Mouse (Mus musculus): ENCODE results near the gene Lcn11. TPM values are rescaled to one million over a fixed set of nuclear protein-coding genes. Genes with fewer than 3 reads are reported as not detected.

Lcn11 gene
- polyA plus RNA-seq, 1 experiment from 2014 or later: not detected

Other genes starting within 250 kb of the Lcn11 start
- gene Traf2, start 230.1 kb upstream of the Lcn11 start, polyA plus RNA-seq (2014; fragmentation: Nextera tagmentation; extraction: Ambion mirVana): 35.6 and 36.0 TPM in 2 replicates
- gene Edf1, start 219.2 kb upstream of the Lcn11 start, polyA plus RNA-seq (2014; fragmentation: Nextera tagmentation; extraction: Ambion mirVana): 336 and 375 TPM in 2 replicates
- gene Mamdc4, start 202.2 kb upstream of the Lcn11 start, polyA plus RNA-seq (2014; fragmentation: Nextera tagmentation; extraction: Ambion mirVana): 1.2 and 8.5 TPM in 2 replicates
- 145 and 157 TPM in 2 replicates for gene Phpt1, start 201.8 kb upstream of the Lcn11 start, polyA plus RNA-seq (2014; fragmentation: Nextera tagmentation; extraction: Ambion mirVana)
- gene Ajm1, start 195.3 kb upstream of the Lcn11 start, polyA plus RNA-seq (2014; fragmentation: Nextera tagmentation; extraction: Ambion mirVana): 0.07 and 0.25 TPM in 2 replicates
- 44.3 and 46.0 TPM in 2 replicates for gene Rabl6, start 168.5 kb upstream of the Lcn11 start, polyA plus RNA-seq (2014; fragmentation: Nextera tagmentation; extraction: Ambion mirVana)
- gene Ccdc183, start 159.3 kb upstream of the Lcn11 start, polyA plus RNA-seq (2014; fragmentation: Nextera tagmentation; extraction: Ambion mirVana): 0.15 and 0.18 TPM in 2 replicates
- gene Tmem141, start 155.0 kb upstream of the Lcn11 start, polyA plus RNA-seq (2014; fragmentation: Nextera tagmentation; extraction: Ambion mirVana): 17.5 and 18.7 TPM in 2 replicates
- 0.52 and 0.81 TPM in 2 replicates for gene Fcna, start 149.0 kb upstream of the Lcn11 start, polyA plus RNA-seq (2014; fragmentation: Nextera tagmentation; extraction: Ambion mirVana)
- gene Lcn8, start 123.9 kb upstream of the Lcn11 start, polyA plus RNA-seq (2014; fragmentation: Nextera tagmentation; extraction: Ambion mirVana): not detected in 2 replicates
- gene Lcn5, start 119.1 kb upstream of the Lcn11 start, polyA plus RNA-seq (2014; fragmentation: Nextera tagmentation; extraction: Ambion mirVana): not detected in 2 replicates
- gene Lcn6, start 100.2 kb upstream of the Lcn11 start, polyA plus RNA-seq (2014; fragmentation: Nextera tagmentation; extraction: Ambion mirVana): not detected in 2 replicates
- gene Lcn10, start 94.3 kb upstream of the Lcn11 start, polyA plus RNA-seq (2014; fragmentation: Nextera tagmentation; extraction: Ambion mirVana): not detected in 2 replicates
- not detected in 2 replicates for gene Obp2a, start 77.0 kb upstream of the Lcn11 start, polyA plus RNA-seq (2014; fragmentation: Nextera tagmentation; extraction: Ambion mirVana)
- 66.2 and 72.5 TPM in 2 replicates for gene Bmyc, start 70.3 kb upstream of the Lcn11 start, polyA plus RNA-seq (2014; fragmentation: Nextera tagmentation; extraction: Ambion mirVana)
- gene Obp2b, start 40.0 kb upstream of the Lcn11 start, polyA plus RNA-seq (2014; fragmentation: Nextera tagmentation; extraction: Ambion mirVana): not detected in 2 replicates
- gene Lcn3, start 11.4 kb upstream of the Lcn11 start, polyA plus RNA-seq (2014; fragmentation: Nextera tagmentation; extraction: Ambion mirVana): not detected in 2 replicates
- gene Gm13539, start 5.2 kb downstream of the Lcn11 start, polyA plus RNA-seq (2014; fragmentation: Nextera tagmentation; extraction: Ambion mirVana): not detected in 2 replicates
- not detected in 2 replicates for gene Glt6d1, start 38.8 kb downstream of the Lcn11 start, polyA plus RNA-seq (2014; fragmentation: Nextera tagmentation; extraction: Ambion mirVana)
- not detected in 2 replicates for gene Lcn9, start 46.1 kb downstream of the Lcn11 start, polyA plus RNA-seq (2014; fragmentation: Nextera tagmentation; extraction: Ambion mirVana)
- not detected in 2 replicates for gene Sohlh1, start 70.2 kb downstream of the Lcn11 start, polyA plus RNA-seq (2014; fragmentation: Nextera tagmentation; extraction: Ambion mirVana)
- 0.10 and 0.28 TPM in 2 replicates for gene Kcnt1, start 86.7 kb downstream of the Lcn11 start, polyA plus RNA-seq (2014; fragmentation: Nextera tagmentation; extraction: Ambion mirVana)
- gene Camsap1, start 206.3 kb downstream of the Lcn11 start, polyA plus RNA-seq (2014; fragmentation: Nextera tagmentation; extraction: Ambion mirVana): 20.5 and 25.1 TPM in 2 replicates
- gene Ubac1, start 244.7 kb downstream of the Lcn11 start, polyA plus RNA-seq (2014; fragmentation: Nextera tagmentation; extraction: Ambion mirVana): 113 and 120 TPM in 2 replicates

All from embryonic facial prominence, embryonic 11.5 days (tissue).